Mouse (Mus musculus) thymus, postnatal 14 days (tissue): ENCODE measurements around the gene Krtap1-4.

Source experiments
- DNase-seq: peaks from one replicate; pipeline ENCODE4 v3.0.0; 2021

Gene Krtap1-4

DNA sequence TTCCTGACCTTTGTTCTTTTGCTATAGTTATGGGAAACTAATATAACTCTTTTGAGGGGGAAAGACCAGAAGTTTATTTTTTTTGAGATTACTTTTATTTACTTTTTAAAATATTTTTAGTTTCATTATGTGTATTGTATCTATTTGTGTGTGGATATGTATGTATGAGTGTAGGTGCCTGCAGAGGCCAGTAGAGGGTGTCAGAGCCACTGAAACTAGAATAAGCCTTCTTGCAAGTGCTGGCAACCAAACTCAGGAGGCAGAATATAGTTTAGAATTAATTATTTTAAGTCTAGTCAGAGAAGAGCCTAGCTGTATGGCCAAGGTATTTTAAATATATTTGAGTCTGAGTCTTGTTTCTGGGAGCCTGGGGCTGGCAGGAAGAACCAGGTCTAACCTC is 35.6 kb downstream of the Krtap1-4 start:
- no peak for DNase-seq

DNA sequence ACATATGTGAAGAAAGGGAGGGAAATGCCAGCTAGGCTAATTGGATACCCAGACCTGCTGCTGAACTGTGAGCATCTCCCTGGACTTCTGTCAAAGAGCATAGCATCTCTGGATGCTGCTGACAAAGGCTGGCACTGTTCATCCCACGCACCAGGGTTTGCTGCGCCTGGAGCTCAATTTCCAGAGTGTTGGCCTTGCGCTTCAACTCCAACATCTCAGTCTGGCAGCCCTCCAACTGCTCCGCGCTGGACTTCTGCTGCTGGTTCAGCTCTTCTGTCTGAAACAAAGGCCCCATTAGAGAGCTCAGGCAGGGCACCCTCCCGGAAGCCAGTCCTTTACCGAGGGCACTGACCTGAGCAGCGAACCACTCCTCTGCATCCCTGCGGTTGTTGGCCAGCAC is 43.7 kb downstream of the Krtap1-4 start:
- DNase-seq = no peak
